Mouse (Mus musculus) erythroblast, embryonic 14.5 days (primary cell): Measurements from ENCODE around the gene Sync.

Source experiments
- GATA1 ChIP-seq: IDR thresholded peaks from 2 replicates; pipeline ENCODE4 v1.6.1; 2012; ENCODE audit warnings: low read length, inconsistent platforms, mixed read lengths
- TAL1 ChIP-seq: IDR thresholded peaks from 3 replicates; pipeline ENCODE4 v1.6.1; 2012; ENCODE audit warnings: low read length, inconsistent platforms, mixed read lengths

DNA sequence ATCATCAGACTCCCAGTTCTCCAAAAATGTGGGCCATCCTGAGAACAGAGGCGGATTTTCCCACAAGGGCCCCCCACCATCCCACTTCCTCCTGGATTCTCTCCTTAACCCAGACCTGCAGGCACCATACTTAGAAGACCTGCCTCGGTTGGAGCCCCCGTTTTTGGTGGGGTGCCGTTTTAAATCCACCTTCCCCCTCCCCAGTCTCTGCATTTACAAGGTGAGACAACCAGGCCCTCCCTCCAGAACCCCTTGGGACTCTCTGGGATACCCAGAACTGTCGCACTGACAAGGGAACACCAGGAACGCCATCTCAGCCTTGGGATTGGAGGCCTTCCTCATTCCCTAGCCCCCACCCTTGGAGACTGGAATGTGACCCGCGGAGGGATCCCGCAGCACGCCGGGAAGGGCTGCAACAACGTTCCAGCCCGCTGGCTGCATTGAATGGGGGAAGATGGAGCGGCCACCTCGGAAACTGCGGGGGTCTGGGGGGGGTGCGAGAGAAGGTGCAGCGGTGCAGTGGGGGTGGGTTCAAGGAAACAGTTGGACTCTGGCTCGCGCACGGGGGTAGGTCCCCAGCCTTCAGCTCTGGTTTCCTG, 49.5 kb upstream of the Sync start:
- TF ChIP-seq TAL1 = no peak
- no peak for TF ChIP-seq GATA1
